Mouse (Mus musculus) macrophage (primary cell): ENCODE measurements around the gene Ift27. TPM values are rescaled to one million over a fixed set of nuclear protein-coding genes. Genes with fewer than 3 reads are reported as not detected.

Experiments
- H3K27ac ChIP-seq: fragments of 350-480 bp; formaldehyde crosslinking; 2 replicates; pipeline ENCODE4 v1.9.0; 2021
- H3K36me3 ChIP-seq: fragments of 350-480 bp; formaldehyde crosslinking; 2 replicates; pipeline ENCODE4 v1.9.0; 2021; ENCODE audit errors: inconsistent target
- H3K4me3 ChIP-seq: fragments of 350-480 bp; formaldehyde crosslinking; 2 replicates; pipeline ENCODE4 v1.9.0; 2021; ENCODE audit errors: inconsistent target
- H3K79me2 ChIP-seq: fragments of 350-480 bp; formaldehyde crosslinking; 2 replicates; pipeline ENCODE4 v1.9.0; 2021; ENCODE audit errors: inconsistent target
- WGBS: methylation state at CpG from one replicate; pipeline ENCODE4 v1.1.7; 2026; ENCODE audit warnings: inconsistent platforms; ENCODE audit not compliant: missing documents; 5-methylcytosine and 5-hydroxymethylcytosine counted together
- polyA plus RNA-seq: library from polyadenylated mRNA; stranded (reverse); fragments of 250-400 nt; gene quantifications from 3 replicates; pipeline ENCODE4 v1.2.4, GENCODE M21; 2018; ENCODE audit warnings: inconsistent platforms

The Ift27 gene
- polyA plus RNA-seq, 1 experiment from 2014 or later, result 12.6 TPM

DNA sequence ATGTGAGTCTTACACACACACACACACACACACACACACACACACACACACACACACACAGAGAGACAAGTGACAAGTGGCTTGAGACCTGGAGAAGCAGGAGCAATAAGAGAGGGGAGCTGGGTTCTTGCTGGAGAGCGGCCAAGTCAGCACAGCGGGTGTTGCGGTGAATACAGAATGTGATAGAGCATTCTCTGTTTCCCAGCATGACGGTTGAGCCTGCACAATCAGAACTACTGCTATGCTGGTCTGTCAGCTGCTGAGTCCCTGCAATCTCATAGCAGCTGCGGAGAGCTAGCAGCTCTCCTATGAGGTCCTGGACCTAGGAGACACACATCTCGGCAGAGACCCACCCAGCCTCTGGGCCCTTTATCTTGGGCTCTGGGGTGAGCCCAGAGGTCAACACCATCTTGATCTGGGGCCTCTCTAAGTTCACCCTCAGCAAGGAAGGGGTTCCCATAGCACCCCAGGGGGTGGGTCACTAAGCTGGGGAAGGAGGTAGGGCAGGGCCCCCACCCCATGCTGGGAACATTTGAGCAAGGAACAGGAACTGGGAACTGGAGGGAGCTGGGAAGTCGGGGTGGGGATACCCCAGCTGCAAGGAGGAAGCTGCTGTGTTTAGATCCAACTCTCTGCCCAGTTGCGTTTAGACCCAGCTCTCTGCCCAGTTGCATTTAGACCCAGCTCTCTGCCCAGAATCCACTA lies 7.9 kb upstream of the Ift27 start:
- H3K27ac ChIP-seq, result no peak overlapping the region
- no peak overlapping the region for H3K4me3 ChIP-seq
- H3K36me3 ChIP-seq, result no peaks in the 10 kb centered on the region
- H3K79me2 ChIP-seq, result no peaks in the 10 kb centered on the region
- 44% methylated on average over 8 of the region's 8 CpGs for WGBS

DNA sequence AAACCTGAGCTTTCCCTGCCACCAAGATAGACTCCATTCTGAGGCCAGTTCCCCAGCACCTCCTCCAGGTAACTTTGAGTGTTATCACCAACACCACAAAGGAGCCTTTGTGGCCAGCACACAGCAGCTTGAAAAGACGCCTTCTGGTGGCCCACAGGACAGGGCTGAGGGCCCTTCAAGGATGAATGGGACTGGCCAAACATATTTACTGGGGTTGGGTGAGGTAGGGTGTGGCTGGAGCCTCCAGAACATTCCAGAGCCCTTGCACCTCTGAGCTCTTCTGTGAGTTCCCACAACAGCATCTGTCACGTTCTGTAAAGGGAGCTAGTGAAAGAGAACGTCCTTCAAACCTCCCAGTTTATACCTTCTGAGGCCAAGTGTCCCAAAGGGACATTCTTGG lies 5.9 kb upstream of the Ift27 start:
- Histone ChIP-seq H3K79me2 (no peaks in the 10 kb centered on the region), H3K27ac (no peak overlapping the region), H3K4me3 (no peak overlapping the region), H3K36me3 (no peaks in the 10 kb centered on the region)
- 83% methylated on average over 3 of the region's 3 CpGs for WGBS

DNA sequence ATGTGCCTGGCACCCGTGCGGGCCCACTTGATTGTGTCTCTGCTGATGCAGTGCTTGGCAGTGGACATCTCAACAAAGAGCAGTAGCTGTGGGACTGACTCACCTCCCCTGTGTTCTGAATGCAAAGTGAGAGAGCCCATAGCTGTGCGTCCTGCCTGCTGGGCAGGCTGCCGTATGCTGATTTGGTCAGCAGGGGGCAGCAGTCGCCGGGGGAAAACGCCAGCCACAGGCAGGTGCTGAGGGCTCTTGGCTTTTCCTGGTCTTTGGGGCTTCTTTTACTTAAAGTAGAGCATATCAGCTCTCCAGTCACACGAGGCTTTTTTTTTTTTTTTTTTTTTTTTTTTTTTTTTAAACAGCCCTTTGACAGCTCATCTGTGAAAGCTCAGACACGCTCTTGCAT lies 4.5 kb upstream of the Ift27 start:
- H3K36me3 ChIP-seq, result no peaks in the 10 kb centered on the region
- no peak overlapping the region for H3K27ac ChIP-seq
- 9% methylated on average over 9 of the region's 9 CpGs for WGBS
- no peak overlapping the region for H3K4me3 ChIP-seq
- H3K79me2 ChIP-seq, result no peaks in the 10 kb centered on the region

- no peaks in the 10 kb centered on the region for H3K36me3 ChIP-seq
- no peak overlapping the region for H3K27ac ChIP-seq
- WGBS, result 77% methylated on average over 9 of the region's 10 CpGs
- H3K4me3 ChIP-seq, result no peak overlapping the region
- no peaks in the 10 kb centered on the region for H3K79me2 ChIP-seq
Measured at GRCm38 (mm10) chr15:78177257-78177656, 3.4 kb upstream of the Ift27 start.

- Histone ChIP-seq H3K27ac (peak overlapping the region; percentile 60), H3K4me3 (peak overlapping the region; percentile 37), H3K79me2 (no peaks in the 10 kb centered on the region), H3K36me3 (no peaks in the 10 kb centered on the region)
- WGBS, result 71% methylated on average over 6 of the region's 6 CpGs
Measured at GRCm38 (mm10) chr15:78174887-78175245, 959 bp upstream of the Ift27 start.

DNA sequence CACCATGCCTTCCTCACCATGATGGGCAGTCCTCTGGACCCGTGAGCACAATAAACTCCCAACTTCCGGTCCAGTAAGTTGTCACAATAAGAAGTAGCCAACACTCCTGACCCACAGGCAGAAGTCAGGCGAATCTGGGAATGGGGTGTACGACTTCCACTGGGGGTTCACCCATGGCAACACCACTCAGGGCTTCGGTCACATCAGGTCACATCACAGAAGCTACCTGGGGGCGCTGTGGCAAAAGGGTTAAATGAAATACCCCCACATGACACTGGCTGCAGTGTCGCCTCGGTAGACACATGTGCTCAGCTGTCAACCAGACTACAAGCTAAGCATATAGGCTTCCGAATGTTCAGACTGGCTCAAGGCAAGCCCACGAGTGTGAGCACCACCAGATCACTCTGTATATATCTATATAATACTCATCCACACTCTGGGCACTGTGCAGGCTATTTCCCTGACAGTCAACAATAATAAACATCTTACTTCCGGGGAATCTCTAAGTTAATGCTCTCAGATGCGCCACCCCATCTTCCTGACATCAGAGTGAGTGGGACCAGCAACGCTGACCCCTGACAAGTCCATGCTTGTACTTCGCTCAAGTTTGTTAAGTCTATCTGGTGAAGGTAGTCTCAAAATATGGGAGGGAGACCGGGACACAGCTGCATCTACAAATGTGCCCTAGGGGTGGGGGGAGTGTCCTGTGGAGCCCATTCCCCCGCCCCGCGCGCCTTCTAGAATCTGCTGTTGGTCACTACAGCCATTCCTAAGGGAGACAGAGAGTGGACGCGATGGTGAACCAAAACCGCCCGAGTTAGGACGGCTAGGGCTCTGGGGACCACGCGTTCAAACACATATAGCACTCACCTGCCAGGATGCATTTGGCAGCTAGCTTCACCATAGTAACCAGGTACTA lies 749 bp downstream of the Ift27 start:
- 26% methylated on average over 26 of the region's 26 CpGs for WGBS
- Histone ChIP-seq H3K27ac (no peak overlapping the region), H3K36me3 (no peaks in the 10 kb centered on the region), H3K79me2 (no peaks in the 10 kb centered on the region), H3K4me3 (peak overlapping the region; percentile 82)

DNA sequence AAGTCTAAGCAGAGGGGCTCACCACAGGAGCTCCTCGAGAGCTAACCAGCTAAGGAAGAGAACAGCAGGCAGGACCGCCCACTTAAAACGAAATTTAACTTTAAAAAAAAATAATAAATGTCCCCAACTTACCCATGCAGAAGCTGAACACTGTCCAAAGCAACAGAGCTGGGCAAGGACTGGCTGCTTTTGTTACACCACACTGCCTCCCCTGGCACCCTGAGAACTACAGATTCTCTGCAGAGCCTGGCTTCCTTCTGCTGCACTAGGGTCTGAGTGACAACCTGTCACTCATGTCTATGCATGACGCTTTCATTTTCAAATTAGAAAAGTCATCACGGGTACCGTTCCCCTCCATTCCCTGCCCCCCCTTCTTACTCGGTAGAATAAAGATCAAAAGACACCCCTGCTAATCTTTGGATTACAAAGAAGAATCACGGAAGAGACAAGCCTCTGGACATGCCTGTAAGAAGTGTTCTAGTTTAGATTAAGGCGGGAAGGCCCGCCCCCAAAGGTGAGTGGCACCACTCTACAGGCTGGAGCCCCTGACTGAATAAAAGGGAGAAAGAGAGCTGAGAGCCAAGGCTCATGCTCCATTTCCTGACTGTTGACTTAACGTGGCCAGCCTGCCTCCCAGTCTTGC lies 1.5 kb downstream of the Ift27 start:
- no peaks in the 10 kb centered on the region for H3K36me3 ChIP-seq
- no peak overlapping the region for H3K4me3 ChIP-seq
- 59% methylated on average over 11 of the region's 11 CpGs for WGBS
- no peaks in the 10 kb centered on the region for H3K79me2 ChIP-seq
- no peak overlapping the region for H3K27ac ChIP-seq

DNA sequence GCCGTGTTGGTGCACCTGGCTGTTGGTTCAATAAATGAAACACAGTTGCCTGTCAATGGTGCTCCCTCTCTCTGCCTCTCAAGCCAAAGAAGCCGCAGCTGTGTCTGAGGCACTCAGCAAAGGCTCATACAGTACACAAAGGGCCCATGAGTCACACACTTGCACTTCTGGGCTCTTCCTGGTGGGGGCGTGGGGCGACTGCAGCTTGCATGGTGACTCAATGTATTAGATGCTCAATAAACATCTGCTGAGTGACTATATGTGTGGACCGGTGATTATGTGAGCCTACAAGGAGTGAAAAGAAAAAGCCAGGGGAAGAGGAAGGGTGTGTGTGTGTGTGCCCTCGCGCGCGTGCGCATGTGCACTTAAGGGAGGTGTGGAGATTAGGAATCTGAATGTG lies 2.3 kb downstream of the Ift27 start:
- Histone ChIP-seq H3K27ac (no peak overlapping the region), H3K79me2 (no peaks in the 10 kb centered on the region), H3K4me3 (no peak overlapping the region), H3K36me3 (no peaks in the 10 kb centered on the region)
- WGBS, result 96% methylated on average over 10 of the region's 10 CpGs

GRCm38 (mm10) chr15:78170708-78171107 lies 3.2 kb downstream of the Ift27 start:
- no peaks in the 10 kb centered on the region for H3K36me3 ChIP-seq
- H3K79me2 ChIP-seq, result no peaks in the 10 kb centered on the region
- no peak overlapping the region for H3K27ac ChIP-seq
- 84% methylated on average over 15 of the region's 15 CpGs for WGBS
- H3K4me3 ChIP-seq, result no peak overlapping the region

DNA sequence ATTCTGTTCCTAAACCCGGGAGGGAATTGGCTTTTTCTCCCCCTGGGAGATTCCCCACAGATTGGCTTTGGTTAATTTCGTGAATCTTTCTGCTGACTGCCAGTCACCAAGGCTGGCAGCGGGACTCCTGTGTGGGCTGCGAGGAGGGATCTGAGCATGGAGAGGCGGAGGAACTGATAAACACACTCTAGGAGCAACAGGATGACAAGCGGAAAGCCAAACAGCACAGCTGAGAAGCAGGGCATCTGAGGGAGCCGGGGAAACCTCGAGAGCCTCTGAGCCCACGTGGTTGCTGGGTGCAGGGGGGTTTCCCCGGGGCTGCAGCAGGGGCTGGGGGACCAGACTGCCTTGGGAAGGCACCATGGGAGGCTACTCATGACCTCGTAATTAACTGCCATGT lies 4.3 kb downstream of the Ift27 start:
- no peaks in the 10 kb centered on the region for H3K36me3 ChIP-seq
- H3K27ac ChIP-seq, result no peak overlapping the region
- no peaks in the 10 kb centered on the region for H3K79me2 ChIP-seq
- H3K4me3 ChIP-seq, result no peak overlapping the region
- WGBS, result 93% methylated on average over 11 of the region's 11 CpGs

- 66% methylated on average over 4 of the region's 4 CpGs for WGBS
- H3K27ac ChIP-seq, result no peak overlapping the region
- H3K79me2 ChIP-seq, result no peaks in the 10 kb centered on the region
- H3K4me3 ChIP-seq, result no peak overlapping the region
- H3K36me3 ChIP-seq, result no peaks in the 10 kb centered on the region; the same call in 1 of the 2 replicates
Measured at GRCm38 (mm10) chr15:78165292-78165691, 8.6 kb downstream of the Ift27 start.

DNA sequence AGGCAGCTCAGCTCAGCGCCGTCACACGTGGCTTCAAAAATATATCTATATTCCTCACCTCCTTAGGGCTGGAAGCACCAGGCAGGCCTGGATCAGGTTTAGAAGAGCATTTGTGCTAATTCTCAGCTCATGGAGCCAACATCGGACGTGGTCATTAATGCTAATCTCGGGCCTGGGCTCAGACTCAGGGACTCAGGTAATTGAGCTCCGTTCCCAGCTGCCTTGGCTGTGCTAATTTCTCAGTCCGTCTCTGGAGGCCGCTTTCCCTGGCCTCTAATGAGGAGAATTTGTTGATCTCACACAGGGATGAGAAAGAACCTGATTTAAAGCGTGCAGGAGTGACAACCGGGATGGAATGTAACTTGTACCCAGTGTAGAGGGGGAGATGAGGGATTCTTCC lies 9.4 kb downstream of the Ift27 start:
- no peaks in the 10 kb centered on the region; the same call in 1 of the 2 replicates for H3K36me3 ChIP-seq
- H3K79me2 ChIP-seq, result no peaks in the 10 kb centered on the region
- WGBS, result 93% methylated on average over 11 of the region's 11 CpGs
- no peak overlapping the region for H3K27ac ChIP-seq
- no peak overlapping the region for H3K4me3 ChIP-seq

- Histone ChIP-seq H3K79me2 (no peaks in the 10 kb centered on the region), H3K36me3 (no peaks in the 10 kb centered on the region; the same call in 1 of the 2 replicates), H3K4me3 (no peak overlapping the region), H3K27ac (no peak overlapping the region)
- 82% methylated on average over 8 of the region's 9 CpGs for WGBS
Measured at GRCm38 (mm10) chr15:78161946-78162345, 12.0 kb downstream of the Ift27 start.

DNA sequence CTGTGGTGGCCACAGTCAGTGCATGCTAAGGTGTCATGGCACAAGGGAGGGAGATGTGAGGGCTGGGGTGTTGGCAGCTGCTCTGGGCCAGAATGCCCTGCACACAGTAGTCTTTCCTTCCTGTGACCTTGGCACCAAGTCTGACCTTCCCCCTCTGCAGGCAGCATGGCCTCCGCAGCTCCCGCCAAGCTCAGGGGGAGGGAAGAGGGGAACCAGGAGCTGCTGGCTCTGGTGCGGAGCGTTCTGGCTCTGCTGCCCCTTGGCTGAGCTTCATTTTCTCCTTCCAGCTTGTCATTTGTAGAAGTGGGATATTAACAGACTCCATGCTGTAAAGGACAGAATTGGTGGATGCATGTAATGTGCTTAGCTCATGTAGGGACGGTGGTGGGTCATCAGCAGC lies 15.6 kb downstream of the Ift27 start:
- 96% methylated on average over 5 of the region's 5 CpGs for WGBS
- Histone ChIP-seq H3K79me2 (no peaks in the 10 kb centered on the region), H3K36me3 (no peaks in the 10 kb centered on the region; the same call in 1 of the 2 replicates), H3K4me3 (no peak overlapping the region), H3K27ac (no peak overlapping the region)

GRCm38 (mm10) chr15:78157824-78158223 lies 16.1 kb downstream of the Ift27 start:
- no peak overlapping the region for H3K4me3 ChIP-seq
- 47% methylated on average over 4 of the region's 4 CpGs for WGBS

More at GRCm38 (mm10) chr15:78157824-78158223, 16.1 kb downstream of the Ift27 start:
- Histone ChIP-seq H3K36me3 (no peaks in the 10 kb centered on the region; the same call in 1 of the 2 replicates), H3K79me2 (no peaks in the 10 kb centered on the region), H3K27ac (no peak overlapping the region)
